Mouse (Mus musculus): ENCODE measurements around the gene Atf6. TPM values are rescaled to one million over a fixed set of nuclear protein-coding genes. Genes with fewer than 3 reads are reported as not detected.

The Atf6 gene
- polyA plus RNA-seq, 1 experiment from 2014 or later: 9.2 TPM

DNA sequence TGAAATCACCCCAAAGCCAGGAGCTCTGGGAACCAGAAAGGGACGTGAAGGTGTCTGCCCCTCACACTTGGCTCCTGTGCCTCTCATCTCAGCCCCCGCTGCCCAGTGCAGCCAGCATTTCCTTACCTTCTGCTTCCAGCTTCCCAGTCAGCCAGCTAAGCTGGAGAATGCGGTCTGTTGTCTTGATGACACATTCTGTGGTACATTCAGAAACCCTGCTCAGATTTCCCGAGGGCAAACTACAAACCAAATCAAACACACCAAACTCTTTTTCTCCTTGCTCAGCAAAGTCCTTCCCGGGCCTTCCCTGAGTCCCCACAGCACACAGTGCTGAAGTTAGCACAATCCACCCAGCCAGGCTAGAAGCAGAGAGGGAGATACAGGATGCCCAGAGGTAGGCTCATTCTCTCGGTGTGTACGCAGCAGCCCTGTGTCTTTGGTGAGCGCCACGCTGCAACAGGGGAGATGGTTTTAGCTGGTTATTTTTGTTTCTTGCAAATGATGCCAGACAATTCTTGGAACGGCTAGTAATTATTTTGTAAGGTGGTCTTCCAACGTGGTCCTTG lies 202.9 kb downstream of the Atf6 start:
- Histone ChIP-seq H3K4me3 (replicated peaks) (no peak overlapping the region), H3K36me3 (0 out of 2 replicates have a peak, but pooled peaks cover 3% of the 10 kb centered on the region), H3K27me3 (no peaks in the 10 kb centered on the region), H3K4me1 (no peaks in the 10 kb centered on the region), H3K9ac (no peak overlapping the region), H3K4me2 (no peak overlapping the region), H3K9me3 (replicated peaks) (no peaks in the 10 kb centered on the region), H3K27ac (no peak overlapping the region)
- 81% methylated on average over 11 of the region's 11 CpGs for WGBS
- no peak for ATAC-seq (replicated peaks; ENCODE audit: low FRiP score)

- H3K36me3 ChIP-seq: no peaks in the 10 kb centered on the region
- no peak overlapping the region for H3K4me2 ChIP-seq
- H3K27me3 ChIP-seq: no peaks in the 10 kb centered on the region
- no peak overlapping the region for H3K9ac ChIP-seq
- 73% methylated on average over 13 of the region's 13 CpGs for WGBS
- no peak overlapping the region for H3K27ac ChIP-seq
- H3K9me3 ChIP-seq (replicated peaks): no peaks in the 10 kb centered on the region
- no peaks in the 10 kb centered on the region for H3K4me1 ChIP-seq
- no peak overlapping the region for H3K4me3 ChIP-seq (replicated peaks)
- ATAC-seq (replicated peaks; ENCODE audit: low FRiP score): no peak
Measured at GRCm38 (mm10) chr1:170659260-170659659, 208.3 kb downstream of the Atf6 start.

- H3K9ac ChIP-seq: no peak overlapping the region
- no peak overlapping the region for H3K4me3 ChIP-seq (replicated peaks)
- no peaks in the 10 kb centered on the region for H3K27me3 ChIP-seq
- H3K4me2 ChIP-seq: no peak overlapping the region
- ATAC-seq (replicated peaks; ENCODE audit: low FRiP score): no peak
- H3K9me3 ChIP-seq (replicated peaks): no peaks in the 10 kb centered on the region
- WGBS: 61% methylated on average over 13 of the region's 13 CpGs
- no peak overlapping the region for H3K27ac ChIP-seq
- H3K4me1 ChIP-seq: no peaks in the 10 kb centered on the region
- no peaks in the 10 kb centered on the region for H3K36me3 ChIP-seq
Measured at GRCm38 (mm10) chr1:170657643-170658314, 209.8 kb downstream of the Atf6 start.

DNA sequence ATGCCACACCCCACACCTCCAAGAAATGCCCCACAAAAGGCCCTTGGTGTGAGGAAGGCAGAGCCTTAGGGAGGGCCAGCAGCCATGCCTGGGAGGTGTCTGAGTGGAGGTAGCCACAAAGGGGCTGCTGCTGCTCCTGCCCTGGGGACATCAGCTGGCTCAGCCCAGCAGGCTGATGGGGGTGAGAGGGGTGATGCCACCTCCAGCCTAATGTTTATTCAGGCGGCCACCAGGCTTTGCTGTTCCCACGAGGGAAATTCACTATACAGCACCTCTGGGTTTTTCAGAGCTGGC lies 210.4 kb downstream of the Atf6 start:
- H3K4me3 ChIP-seq (replicated peaks): no peak overlapping the region
- no peak overlapping the region for H3K9ac ChIP-seq
- no peaks in the 10 kb centered on the region for H3K27me3 ChIP-seq
- no peak overlapping the region for H3K4me2 ChIP-seq
- no peak overlapping the region for H3K27ac ChIP-seq
- ATAC-seq (replicated peaks; ENCODE audit: low FRiP score): no peak
- no peaks in the 10 kb centered on the region for H3K9me3 ChIP-seq (replicated peaks)
- WGBS: 23% methylated on average over 2 of the region's 2 CpGs
- H3K36me3 ChIP-seq: no peaks in the 10 kb centered on the region
- peaks cover 2% of the 10 kb centered on the region for H3K4me1 ChIP-seq

GRCm38 (mm10) chr1:170656518-170657227 lies 210.9 kb downstream of the Atf6 start:
- H3K9me3 ChIP-seq (replicated peaks): no peaks in the 10 kb centered on the region
- ATAC-seq (replicated peaks; ENCODE audit: low FRiP score): no peak
- H3K36me3 ChIP-seq: no peaks in the 10 kb centered on the region
- H3K9ac ChIP-seq: no peak overlapping the region
- no peak overlapping the region for H3K27ac ChIP-seq
- no peaks in the 10 kb centered on the region for H3K27me3 ChIP-seq
- H3K4me3 ChIP-seq (replicated peaks): no peak overlapping the region
- WGBS: 66% methylated on average over 11 of the region's 11 CpGs
- no peak overlapping the region for H3K4me2 ChIP-seq
- H3K4me1 ChIP-seq: peaks cover 7% of the 10 kb centered on the region

DNA sequence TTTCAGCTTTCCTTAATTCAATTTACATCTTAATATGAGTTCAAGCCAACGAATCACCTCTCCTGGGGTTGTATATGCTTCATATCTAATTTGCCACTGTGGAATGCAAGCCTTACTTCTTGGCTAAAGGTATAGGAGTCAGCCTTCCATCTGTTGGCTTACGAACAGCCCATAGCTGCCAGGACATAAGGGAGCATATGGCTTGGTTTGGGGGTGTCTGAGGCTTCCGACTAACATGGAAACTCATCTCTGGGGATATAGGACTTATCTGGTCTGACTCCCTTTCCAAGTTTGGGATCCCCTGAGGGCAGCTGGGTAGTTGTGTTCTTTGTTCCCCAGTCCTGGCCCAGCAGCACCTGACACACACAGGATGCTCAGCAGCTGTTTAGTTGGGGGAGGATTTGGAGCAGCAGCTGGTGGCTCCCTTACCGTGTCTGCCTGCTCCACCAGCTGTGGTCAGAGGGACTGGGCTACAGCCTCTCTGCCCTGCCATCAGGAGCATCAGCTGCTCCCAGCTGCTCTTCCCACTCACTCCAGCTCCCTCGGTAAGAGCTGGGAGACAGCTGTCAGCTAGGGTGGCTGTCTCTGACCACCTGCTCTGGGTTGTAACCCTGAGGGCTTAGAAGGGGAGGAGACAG lies 212.2 kb downstream of the Atf6 start:
- Histone ChIP-seq H3K27me3 (no peaks in the 10 kb centered on the region), H3K4me1 (peaks cover 12% of the 10 kb centered on the region), H3K4me3 (replicated peaks) (no peak overlapping the region), H3K27ac (no peak overlapping the region), H3K4me2 (no peak overlapping the region), H3K36me3 (no peaks in the 10 kb centered on the region), H3K9ac (no peak overlapping the region), H3K9me3 (replicated peaks) (no peaks in the 10 kb centered on the region)
- WGBS: 49% methylated on average over 5 of the region's 5 CpGs
- ATAC-seq (replicated peaks; ENCODE audit: low FRiP score): peak; percentile 41; the same call in 1 of the 2 replicates

Other genes with a start within 250 kb of the Atf6 start
- 10.9 and 12.0 TPM in 2 replicates for gene Olfml2b, start 223.2 kb downstream of the Atf6 start, polyA plus RNA-seq (2015; fragmentation: Nextera tagmentation; extraction: Ambion mirVana)
- gene Gm26620, start 17.3 kb upstream of the Atf6 start, polyA plus RNA-seq (2015; fragmentation: Nextera tagmentation; extraction: Ambion mirVana): 0.22 and 0.31 TPM in 2 replicates
- gene Dusp12, start 17.8 kb upstream of the Atf6 start, polyA plus RNA-seq (2015; fragmentation: Nextera tagmentation; extraction: Ambion mirVana): 35.0 and 39.7 TPM in 2 replicates
- 0.21 TPM in 1 of 2 replicates, not detected in the other for gene Fcrlb, start 45.2 kb upstream of the Atf6 start, polyA plus RNA-seq (2015; fragmentation: Nextera tagmentation; extraction: Ambion mirVana)
- not detected in 2 replicates for gene Fcrla, start 59.8 kb upstream of the Atf6 start, polyA plus RNA-seq (2015; fragmentation: Nextera tagmentation; extraction: Ambion mirVana)
- gene Fcgr2b, start 108.8 kb upstream of the Atf6 start, polyA plus RNA-seq (2015; fragmentation: Nextera tagmentation; extraction: Ambion mirVana): 1.8 and 2.8 TPM in 2 replicates
- gene Fcgr4, start 151.1 kb upstream of the Atf6 start, polyA plus RNA-seq (2015; fragmentation: Nextera tagmentation; extraction: Ambion mirVana): 1.2 and 1.3 TPM in 2 replicates
- gene Fcgr3, start 197.2 kb upstream of the Atf6 start, polyA plus RNA-seq (2015; fragmentation: Nextera tagmentation; extraction: Ambion mirVana): 7.8 and 10.5 TPM in 2 replicates
- 2.0 and 2.1 TPM in 2 replicates for gene Cfap126, start 246.1 kb upstream of the Atf6 start, polyA plus RNA-seq (2015; fragmentation: Nextera tagmentation; extraction: Ambion mirVana)

Measured in kidney, embryonic 15.5 days (tissue).